Mouse (Mus musculus): Measurements from ENCODE around the gene Lrrc4c. TPM values are rescaled to one million over a fixed set of nuclear protein-coding genes. Genes with fewer than 3 reads are reported as not detected.

Gene Lrrc4c
- polyA plus RNA-seq, 1 experiment = 0.06 TPM

GRCm38 (mm10) chr2:97097965-97098364, 780.0 kb downstream of the Lrrc4c start:
- Histone ChIP-seq H3K27me3 (ENCODE audit: control insufficient read depth, insufficient read depth, low read length) (no peaks in the 10 kb centered on the region), H3K4me1 (ENCODE audit: control insufficient read depth, insufficient read depth, low read length) (no peaks in the 10 kb centered on the region)
- TF ChIP-seq CTCF (IDR thresholded peaks at IDR 0.05; ENCODE audit: control insufficient read depth, insufficient read depth, insufficient replicate concordance, low read depth, low read length) (no peak), POLR2A (IDR thresholded peaks at IDR 0.05; ENCODE audit: control insufficient read depth, low read depth, low read length) (no peak)

GRCm38 (mm10) chr2:97103398-97104162, 785.6 kb downstream of the Lrrc4c start:
- Histone ChIP-seq H3K27me3 (ENCODE audit: control insufficient read depth, insufficient read depth, low read length) (no peaks in the 10 kb centered on the region), H3K27ac (ENCODE audit: control insufficient read depth, insufficient read depth, low read depth, low read length) (no peak overlapping the region), H3K36me3 (ENCODE audit: control insufficient read depth, insufficient read depth, low read length) (no peaks in the 10 kb centered on the region), H3K4me3 (ENCODE audit: control insufficient read depth, low read depth, low read length) (no peak overlapping the region), H3K4me1 (ENCODE audit: control insufficient read depth, insufficient read depth, low read length) (no peaks in the 10 kb centered on the region)
- TF ChIP-seq POLR2A (IDR thresholded peaks at IDR 0.05; ENCODE audit: control insufficient read depth, low read depth, low read length) (no peak), CTCF (IDR thresholded peaks at IDR 0.05; ENCODE audit: control insufficient read depth, insufficient read depth, insufficient replicate concordance, low read depth, low read length) (no peak)

More at GRCm38 (mm10) chr2:97097965-97098364, 780.0 kb downstream of the Lrrc4c start:
- H3K36me3 ChIP-seq (ENCODE audit: control insufficient read depth, insufficient read depth, low read length) = no peaks in the 10 kb centered on the region
- no peak overlapping the region for H3K4me3 ChIP-seq (ENCODE audit: control insufficient read depth, low read depth, low read length)
- H3K27ac ChIP-seq (ENCODE audit: control insufficient read depth, insufficient read depth, low read depth, low read length) = no peak overlapping the region

- Histone ChIP-seq H3K27me3 (ENCODE audit: control insufficient read depth, insufficient read depth, low read length) (no peaks in the 10 kb centered on the region), H3K27ac (ENCODE audit: control insufficient read depth, insufficient read depth, low read depth, low read length) (no peak overlapping the region), H3K4me3 (ENCODE audit: control insufficient read depth, low read depth, low read length) (no peak overlapping the region), H3K36me3 (ENCODE audit: control insufficient read depth, insufficient read depth, low read length) (no peaks in the 10 kb centered on the region), H3K4me1 (ENCODE audit: control insufficient read depth, insufficient read depth, low read length) (no peaks in the 10 kb centered on the region)
- TF ChIP-seq POLR2A (IDR thresholded peaks at IDR 0.05; ENCODE audit: control insufficient read depth, low read depth, low read length) (no peak), CTCF (IDR thresholded peaks at IDR 0.05; ENCODE audit: control insufficient read depth, insufficient read depth, insufficient replicate concordance, low read depth, low read length) (no peak)
Observed at GRCm38 (mm10) chr2:97124246-97124645, 806.3 kb downstream of the Lrrc4c start.

- Histone ChIP-seq H3K27me3 (ENCODE audit: control insufficient read depth, insufficient read depth, low read length) (no peaks in the 10 kb centered on the region), H3K36me3 (ENCODE audit: control insufficient read depth, insufficient read depth, low read length) (no peaks in the 10 kb centered on the region), H3K4me3 (ENCODE audit: control insufficient read depth, low read depth, low read length) (no peak overlapping the region), H3K27ac (ENCODE audit: control insufficient read depth, insufficient read depth, low read depth, low read length) (no peak overlapping the region), H3K4me1 (ENCODE audit: control insufficient read depth, insufficient read depth, low read length) (no peaks in the 10 kb centered on the region)
- no peak for TF ChIP-seq CTCF (IDR thresholded peaks at IDR 0.05; ENCODE audit: control insufficient read depth, insufficient read depth, insufficient replicate concordance, low read depth, low read length)
- no peak for TF ChIP-seq POLR2A (IDR thresholded peaks at IDR 0.05; ENCODE audit: control insufficient read depth, low read depth, low read length)
Observed at GRCm38 (mm10) chr2:97138454-97138853, 820.5 kb downstream of the Lrrc4c start.

- H3K36me3 ChIP-seq (ENCODE audit: control insufficient read depth, insufficient read depth, low read length) = no peaks in the 10 kb centered on the region
- H3K27ac ChIP-seq (ENCODE audit: control insufficient read depth, insufficient read depth, low read depth, low read length) = no peak overlapping the region
- no peaks in the 10 kb centered on the region for H3K27me3 ChIP-seq (ENCODE audit: control insufficient read depth, insufficient read depth, low read length)
- no peak for TF ChIP-seq CTCF (IDR thresholded peaks at IDR 0.05; ENCODE audit: control insufficient read depth, insufficient read depth, insufficient replicate concordance, low read depth, low read length)
- TF ChIP-seq POLR2A (IDR thresholded peaks at IDR 0.05; ENCODE audit: control insufficient read depth, low read depth, low read length) = no peak
- H3K4me1 ChIP-seq (ENCODE audit: control insufficient read depth, insufficient read depth, low read length) = no peaks in the 10 kb centered on the region
- no peak overlapping the region for H3K4me3 ChIP-seq (ENCODE audit: control insufficient read depth, low read depth, low read length)
Observed at GRCm38 (mm10) chr2:97151626-97152194, 833.7 kb downstream of the Lrrc4c start.

- H3K4me1 ChIP-seq (ENCODE audit: control insufficient read depth, insufficient read depth, low read length) = no peaks in the 10 kb centered on the region
- no peak overlapping the region for H3K4me3 ChIP-seq (ENCODE audit: control insufficient read depth, low read depth, low read length)
- TF ChIP-seq CTCF (IDR thresholded peaks at IDR 0.05; ENCODE audit: control insufficient read depth, insufficient read depth, insufficient replicate concordance, low read depth, low read length) = no peak
- TF ChIP-seq POLR2A (IDR thresholded peaks at IDR 0.05; ENCODE audit: control insufficient read depth, low read depth, low read length) = no peak
- no peaks in the 10 kb centered on the region for H3K27me3 ChIP-seq (ENCODE audit: control insufficient read depth, insufficient read depth, low read length)
- no peak overlapping the region for H3K27ac ChIP-seq (ENCODE audit: control insufficient read depth, insufficient read depth, low read depth, low read length)
- H3K36me3 ChIP-seq (ENCODE audit: control insufficient read depth, insufficient read depth, low read length) = no peaks in the 10 kb centered on the region
Observed at GRCm38 (mm10) chr2:97165745-97166144, 847.8 kb downstream of the Lrrc4c start.

GRCm38 (mm10) chr2:97178399-97178798, 860.4 kb downstream of the Lrrc4c start:
- H3K27ac ChIP-seq (ENCODE audit: control insufficient read depth, insufficient read depth, low read depth, low read length) = no peak overlapping the region
- H3K4me3 ChIP-seq (ENCODE audit: control insufficient read depth, low read depth, low read length) = no peak overlapping the region
- no peaks in the 10 kb centered on the region for H3K36me3 ChIP-seq (ENCODE audit: control insufficient read depth, insufficient read depth, low read length)
- no peaks in the 10 kb centered on the region for H3K4me1 ChIP-seq (ENCODE audit: control insufficient read depth, insufficient read depth, low read length)
- TF ChIP-seq POLR2A (IDR thresholded peaks at IDR 0.05; ENCODE audit: control insufficient read depth, low read depth, low read length) (no peak), CTCF (IDR thresholded peaks at IDR 0.05; ENCODE audit: control insufficient read depth, insufficient read depth, insufficient replicate concordance, low read depth, low read length) (no peak)
- no peaks in the 10 kb centered on the region for H3K27me3 ChIP-seq (ENCODE audit: control insufficient read depth, insufficient read depth, low read length)
